Mouse (Mus musculus): ENCODE data around the gene Sla2.

GRCm38 (mm10) chr2:156870519-156870918 lies 16.5 kb downstream of the Sla2 start:
- TF ChIP-seq CTCF (IDR thresholded peaks at IDR 0.05) (no peak), EP300 (IDR thresholded peaks at IDR 0.05) (no peak)

Data from lung, postnatal 0 days (tissue).